Mouse (Mus musculus): ENCODE results near the gene Gkn3. TPM values are rescaled to one million over a fixed set of nuclear protein-coding genes. Genes with fewer than 3 reads are reported as not detected.

Gkn3 gene
- polyA plus RNA-seq, 2 experiments: 1.6 to 3.0 TPM

DNA sequence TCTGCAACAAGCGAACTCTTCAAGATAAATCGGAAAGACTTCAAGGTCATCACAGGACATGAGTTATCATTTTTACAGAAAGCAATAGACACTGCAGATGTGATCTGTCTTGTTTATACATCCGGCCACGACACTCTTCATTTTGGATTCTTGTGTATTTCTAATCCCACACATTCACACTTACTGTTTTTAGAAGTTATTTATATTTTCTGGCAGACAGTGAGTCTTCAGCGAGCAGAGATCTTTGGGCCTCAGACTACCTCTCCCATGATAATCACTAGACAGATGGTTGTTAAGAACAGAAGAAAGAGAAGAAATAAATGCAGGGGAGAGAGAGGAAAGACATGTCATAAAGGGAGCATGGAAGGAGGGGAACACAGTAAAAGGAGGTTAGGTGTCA is 19.5 kb downstream of the Gkn3 start:
- WGBS: 89% methylated on average over 5 of the region's 5 CpGs
- H3K9me3 ChIP-seq (ENCODE audit: control insufficient read depth, low read length): no peaks in the 10 kb centered on the region
- H3K27me3 ChIP-seq (ENCODE audit: control insufficient read depth, insufficient read depth, low read length): no peaks in the 10 kb centered on the region
- no peaks in the 10 kb centered on the region for H3K4me1 ChIP-seq (ENCODE audit: control insufficient read depth, insufficient read depth, low read length)
- DNase-seq (ENCODE audit: low spot score) (no peak), ATAC-seq (ENCODE audit: low FRiP score, low read depth) (no peak)
- no peak overlapping the region for H3K4me3 ChIP-seq (replicated peaks; ENCODE audit: low read length)
- no peak overlapping the region for H3K9ac ChIP-seq (ENCODE audit: low read depth, low read length, severe bottlenecking)
- no peak overlapping the region for H3K27ac ChIP-seq (replicated peaks; ENCODE audit: low read depth, low read length)
- no peaks in the 10 kb centered on the region for H3K36me3 ChIP-seq (ENCODE audit: control insufficient read depth, insufficient read depth, low read length)
- no peak for TF ChIP-seq POLR2A (IDR thresholded peaks at IDR 0.05; ENCODE audit: borderline replicate concordance, extremely low read depth, insufficient read depth, insufficient read length)
- H3K4me2 ChIP-seq (replicated peaks; ENCODE audit: low read depth, low read length, severe bottlenecking): no peak overlapping the region

DNA sequence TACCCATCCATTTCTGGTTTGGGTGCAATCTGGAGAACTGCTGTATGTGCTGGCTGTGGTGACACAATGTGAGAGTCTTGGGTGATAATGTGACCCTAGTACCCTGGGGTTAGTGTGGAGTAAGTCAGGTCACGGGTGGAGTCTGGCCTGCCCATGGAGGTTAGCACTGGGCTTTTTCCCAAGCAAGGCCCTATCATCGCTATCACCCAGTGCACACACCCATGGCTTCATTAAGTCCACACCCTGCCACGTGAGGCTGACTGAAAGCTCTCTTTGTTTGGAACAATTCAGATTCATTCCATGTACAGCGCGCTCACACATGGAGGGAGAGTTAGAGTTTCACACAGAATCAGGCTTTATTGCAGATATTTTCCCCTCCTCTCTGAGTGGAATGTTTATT is 34.3 kb downstream of the Gkn3 start:
- no peaks in the 10 kb centered on the region for H3K4me1 ChIP-seq (ENCODE audit: control insufficient read depth, insufficient read depth, low read length)
- ATAC-seq (ENCODE audit: low FRiP score, low read depth) (no peak), DNase-seq (ENCODE audit: low spot score) (no peak)
- no peak overlapping the region for H3K27ac ChIP-seq (replicated peaks; ENCODE audit: low read depth, low read length)
- no peaks in the 10 kb centered on the region for H3K9me3 ChIP-seq (ENCODE audit: control insufficient read depth, low read length)
- H3K4me3 ChIP-seq (replicated peaks; ENCODE audit: low read length): no peak overlapping the region
- H3K27me3 ChIP-seq (ENCODE audit: control insufficient read depth, insufficient read depth, low read length): no peaks in the 10 kb centered on the region
- TF ChIP-seq POLR2A (IDR thresholded peaks at IDR 0.05; ENCODE audit: borderline replicate concordance, extremely low read depth, insufficient read depth, insufficient read length): no peak
- H3K36me3 ChIP-seq (ENCODE audit: control insufficient read depth, insufficient read depth, low read length): no peaks in the 10 kb centered on the region
- 69% methylated on average over 5 of the region's 5 CpGs for WGBS
- no peak overlapping the region for H3K4me2 ChIP-seq (replicated peaks; ENCODE audit: low read depth, low read length, severe bottlenecking)
- no peak overlapping the region for H3K9ac ChIP-seq (ENCODE audit: low read depth, low read length, severe bottlenecking)

DNA sequence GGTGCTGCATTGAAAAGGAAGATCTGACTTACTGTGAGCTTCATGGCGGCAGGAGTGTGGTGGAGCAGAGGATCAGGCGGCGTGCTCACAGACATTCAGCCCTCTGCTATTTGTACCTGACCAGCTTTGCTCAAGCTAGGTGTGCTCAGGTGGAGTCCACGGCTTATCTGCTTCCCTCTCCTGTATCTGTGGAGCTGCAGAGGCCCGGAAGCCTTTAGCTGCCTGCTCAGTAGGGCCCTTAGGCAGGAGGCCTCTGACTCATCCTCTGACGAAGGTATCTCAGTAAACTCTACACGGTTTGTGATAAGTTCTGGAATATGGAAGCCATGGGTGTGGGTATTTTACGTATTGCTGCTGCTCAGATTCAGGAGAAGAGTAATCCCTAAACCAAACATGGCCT is 37.9 kb downstream of the Gkn3 start, which contains the start of gene Gkn1:
TSS of gene Gkn1 (minus strand) at position 114 of the 400 bp plus-strand sequence.
- Histone ChIP-seq H3K27me3 (ENCODE audit: control insufficient read depth, insufficient read depth, low read length) (no peaks in the 10 kb centered on the region), H3K9me3 (ENCODE audit: control insufficient read depth, low read length) (no peaks in the 10 kb centered on the region), H3K9ac (ENCODE audit: low read depth, low read length, severe bottlenecking) (no peak within 1 kb of the TSS), H3K4me1 (ENCODE audit: control insufficient read depth, insufficient read depth, low read length) (no peaks in the 10 kb centered on the region), H3K4me3 (replicated peaks; ENCODE audit: low read length) (no peak within 1 kb of the TSS), H3K36me3 (ENCODE audit: control insufficient read depth, insufficient read depth, low read length) (no peaks in the 10 kb centered on the region), H3K4me2 (replicated peaks; ENCODE audit: low read depth, low read length, severe bottlenecking) (no peak within 1 kb of the TSS), H3K27ac (replicated peaks; ENCODE audit: low read depth, low read length) (no peak within 1 kb of the TSS)
- DNase-seq (ENCODE audit: low spot score) (no peak), ATAC-seq (ENCODE audit: low FRiP score, low read depth) (no peak)
- 89% methylated on average over 8 of the region's 8 CpGs for WGBS
- no peak for TF ChIP-seq POLR2A (IDR thresholded peaks at IDR 0.05; ENCODE audit: borderline replicate concordance, extremely low read depth, insufficient read depth, insufficient read length)

DNA sequence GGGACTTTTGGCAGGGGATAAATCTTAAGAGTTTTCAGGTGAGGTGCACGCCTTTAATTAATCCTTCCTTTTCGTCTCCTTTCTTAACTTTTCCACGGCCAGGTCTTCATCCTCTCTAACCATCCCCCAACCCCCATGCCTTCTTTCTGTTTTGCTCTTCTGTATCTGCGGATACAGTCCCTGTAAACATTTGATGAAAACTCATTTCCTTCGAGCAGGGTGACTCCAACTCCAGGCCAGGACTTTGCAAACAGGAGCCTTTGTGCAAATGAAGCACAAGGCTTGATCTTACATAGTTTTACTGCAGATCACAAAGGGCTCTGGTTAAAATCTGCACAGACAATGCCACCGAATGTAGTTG is 52.8 kb downstream of the Gkn3 start:
- WGBS: 22% methylated on average over 6 of the region's 6 CpGs
- Histone ChIP-seq H3K27ac (replicated peaks; ENCODE audit: low read depth, low read length) (no peak overlapping the region; the same call in 1 of the 2 replicates), H3K4me2 (replicated peaks; ENCODE audit: low read depth, low read length, severe bottlenecking) (no peak overlapping the region), H3K9me3 (ENCODE audit: control insufficient read depth, low read length) (no peaks in the 10 kb centered on the region), H3K4me3 (replicated peaks; ENCODE audit: low read length) (no peak overlapping the region), H3K27me3 (ENCODE audit: control insufficient read depth, insufficient read depth, low read length) (no peaks in the 10 kb centered on the region), H3K36me3 (ENCODE audit: control insufficient read depth, insufficient read depth, low read length) (no peaks in the 10 kb centered on the region), H3K9ac (ENCODE audit: low read depth, low read length, severe bottlenecking) (no peak overlapping the region), H3K4me1 (ENCODE audit: control insufficient read depth, insufficient read depth, low read length) (peaks cover 14% of the 10 kb centered on the region)
- ATAC-seq (ENCODE audit: low FRiP score, low read depth) (no peak), DNase-seq (ENCODE audit: low spot score) (no peak)
- TF ChIP-seq POLR2A (IDR thresholded peaks at IDR 0.05; ENCODE audit: borderline replicate concordance, extremely low read depth, insufficient read depth, insufficient read length): no peak

DNA sequence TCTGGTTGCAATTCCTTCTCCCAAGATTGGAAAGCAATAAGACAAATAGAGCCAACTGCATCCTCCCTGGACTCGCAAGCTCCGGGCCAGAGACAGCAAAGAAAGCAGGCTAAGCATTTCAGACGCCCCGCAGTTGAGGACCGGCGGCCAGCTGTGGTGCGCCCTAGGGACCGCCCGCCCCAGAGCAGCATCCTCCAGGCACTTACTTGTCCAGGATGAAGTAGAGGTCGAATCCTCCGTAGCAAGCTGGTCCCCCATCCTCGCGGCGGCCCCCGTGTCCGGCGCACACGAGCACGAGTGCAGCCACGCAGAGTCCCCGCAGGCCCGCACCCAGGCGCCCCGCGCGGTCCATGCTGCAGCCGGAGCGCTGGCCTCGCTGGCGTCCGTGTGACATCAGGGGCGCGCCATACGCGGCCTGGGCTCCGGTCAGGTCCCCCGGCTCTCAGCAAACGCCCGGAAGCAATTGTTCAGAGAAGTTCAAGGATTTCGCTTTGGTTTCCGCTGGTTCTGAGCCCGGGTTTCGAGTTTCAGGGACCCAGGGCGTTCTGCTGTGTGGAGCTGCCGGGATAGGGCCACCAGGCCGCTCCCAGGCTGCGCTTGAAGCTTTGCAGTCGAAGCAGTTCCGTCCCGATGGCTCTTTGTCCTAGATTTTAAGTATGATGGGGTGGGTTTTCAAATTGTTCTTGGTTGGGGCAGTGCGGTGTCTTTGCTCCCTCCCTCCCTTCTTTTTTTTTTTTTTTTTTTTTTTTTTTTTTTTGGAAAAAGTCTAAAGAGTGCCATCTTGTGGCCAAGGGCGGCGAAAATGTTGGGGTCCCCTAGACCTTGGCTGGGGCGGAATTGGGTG is 53.4 kb downstream of the Gkn3 start, which contains the start of gene Antxr1:
TSS of gene Antxr1 (minus strand) at position 731 of the 844 bp plus-strand sequence.
- Histone ChIP-seq H3K27ac (replicated peaks; ENCODE audit: low read depth, low read length) (peak within 1 kb of the TSS; percentile 97), H3K36me3 (ENCODE audit: control insufficient read depth, insufficient read depth, low read length) (no peaks in the 10 kb centered on the region), H3K4me3 (replicated peaks; ENCODE audit: low read length) (peak within 1 kb of the TSS; percentile 88), H3K9me3 (ENCODE audit: control insufficient read depth, low read length) (no peaks in the 10 kb centered on the region), H3K4me1 (ENCODE audit: control insufficient read depth, insufficient read depth, low read length) (peaks cover 20% of the 10 kb centered on the region), H3K4me2 (replicated peaks; ENCODE audit: low read depth, low read length, severe bottlenecking) (peak within 1 kb of the TSS; percentile 75), H3K9ac (ENCODE audit: low read depth, low read length, severe bottlenecking) (peak within 1 kb of the TSS; percentile 98), H3K27me3 (ENCODE audit: control insufficient read depth, insufficient read depth, low read length) (no peaks in the 10 kb centered on the region)
- ATAC-seq (ENCODE audit: low FRiP score, low read depth) (peak; percentile 80), DNase-seq (ENCODE audit: low spot score) (peak; percentile 72)
- TF ChIP-seq POLR2A (IDR thresholded peaks at IDR 0.05; ENCODE audit: borderline replicate concordance, extremely low read depth, insufficient read depth, insufficient read length): 0 out of 2 replicates have a peak, but pooled peaks have one; percentile 52
- under 1% methylated on average over 48 of the region's 54 CpGs for WGBS
